Mouse (Mus musculus) neural tube, embryonic 13.5 days (tissue): ENCODE data around the gene Crx. TPM values are rescaled to one million over a fixed set of nuclear protein-coding genes. Genes with fewer than 3 reads are reported as not detected.

Experiments
- ATAC-seq: fragments of 200-750 bp; cut with Nextera tagmentation; 2 replicates; pipeline ENCODE4 v1.8.0; 2017; ENCODE audit warnings: low read depth, mild to moderate bottlenecking, moderate TSS enrichment, moderate library complexity
- H3K27ac ChIP-seq: fragments of 300-500 bp; sonication (generic); replicated peaks from 2 replicates; pipeline ENCODE4 v1.5.1; 2015; ENCODE audit warnings: moderate library complexity, mild to moderate bottlenecking, inconsistent platforms
- H3K27me3 ChIP-seq: fragments of 300-500 bp; sonication (generic); 2 replicates; pipeline ENCODE4 v1.6.1; 2015; ENCODE audit warnings: mild to moderate bottlenecking, inconsistent platforms
- H3K36me3 ChIP-seq: fragments of 300-500 bp; sonication (generic); 2 replicates; pipeline ENCODE4 v1.6.1; 2015; ENCODE audit warnings: mild to moderate bottlenecking, inconsistent platforms
- H3K4me1 ChIP-seq: fragments of 300-500 bp; sonication (generic); replicated peaks from 2 replicates; pipeline ENCODE4 v1.6.1; 2015; ENCODE audit warnings: inconsistent platforms
- H3K4me2 ChIP-seq: fragments of 300-500 bp; sonication (generic); 2 replicates; pipeline ENCODE4 v1.6.1; 2015; ENCODE audit warnings: inconsistent platforms, mild to moderate bottlenecking, moderate library complexity
- H3K4me3 ChIP-seq: fragments of 300-500 bp; sonication (generic); 2 replicates; pipeline ENCODE4 v1.5.1; 2015; ENCODE audit warnings: mild to moderate bottlenecking, inconsistent platforms
- H3K9ac ChIP-seq: fragments of 300-500 bp; sonication (generic); 2 replicates; pipeline ENCODE4 v1.6.1; 2015; ENCODE audit warnings: moderate library complexity, mild to moderate bottlenecking, inconsistent platforms
- H3K9me3 ChIP-seq: fragments of 300-500 bp; sonication (generic); 2 replicates; pipeline ENCODE4 v1.6.1; 2016; ENCODE audit warnings: inconsistent platforms
- WGBS: fragments of 180-500 bp; shearing (Covaris S2); methylation state at CpG from one replicate; pipeline ENCODE4 v1.1.7; 2015; 5-methylcytosine and 5-hydroxymethylcytosine counted together
- polyA plus RNA-seq: library from polyadenylated mRNA; unstranded; fragments of >200 nt; fragmentation: Nextera tagmentation; extraction: Ambion mirVana; gene quantifications from 2 replicates; pipeline ENCODE4 v1.2.1, GENCODE M21; 2015

Gene Crx
- polyA plus RNA-seq, 1 experiment from 2014 or later, result not detected

GRCm38 (mm10) chr7:15910521-15910920, 30.8 kb upstream of the Crx start:
- WGBS, result 84% methylated on average over 5 of the region's 5 CpGs
- Histone ChIP-seq H3K9ac (no peak overlapping the region), H3K4me2 (no peak overlapping the region), H3K9me3 (no peaks in the 10 kb centered on the region), H3K4me3 (no peak overlapping the region), H3K27me3 (no peaks in the 10 kb centered on the region), H3K36me3 (no peaks in the 10 kb centered on the region), H3K4me1 (no peaks in the 10 kb centered on the region), H3K27ac (no peak overlapping the region)
- ATAC-seq, result no peak

GRCm38 (mm10) chr7:15907971-15908590, 28.3 kb upstream of the Crx start:
- no peak for ATAC-seq
- Histone ChIP-seq H3K9me3 (no peaks in the 10 kb centered on the region), H3K36me3 (no peaks in the 10 kb centered on the region), H3K4me3 (no peak overlapping the region), H3K27me3 (no peaks in the 10 kb centered on the region), H3K9ac (no peak overlapping the region), H3K27ac (no peak overlapping the region), H3K4me1 (no peaks in the 10 kb centered on the region), H3K4me2 (no peak overlapping the region)
- 88% methylated on average over 8 of the region's 8 CpGs for WGBS

GRCm38 (mm10) chr7:15906602-15907001, 26.8 kb upstream of the Crx start:
- Histone ChIP-seq H3K4me1 (no peaks in the 10 kb centered on the region), H3K9me3 (no peaks in the 10 kb centered on the region), H3K36me3 (no peaks in the 10 kb centered on the region), H3K4me3 (no peak overlapping the region), H3K27ac (no peak overlapping the region), H3K9ac (no peak overlapping the region), H3K27me3 (no peaks in the 10 kb centered on the region), H3K4me2 (no peak overlapping the region)
- 92% methylated on average over 1 of the region's 1 CpGs for WGBS
- no peak for ATAC-seq

GRCm38 (mm10) chr7:15905861-15906260, 26.1 kb upstream of the Crx start:
- Histone ChIP-seq H3K9ac (no peak overlapping the region), H3K27ac (no peak overlapping the region), H3K9me3 (no peaks in the 10 kb centered on the region), H3K4me2 (no peak overlapping the region), H3K4me3 (no peak overlapping the region), H3K36me3 (no peaks in the 10 kb centered on the region), H3K27me3 (no peaks in the 10 kb centered on the region), H3K4me1 (no peaks in the 10 kb centered on the region)
- no peak for ATAC-seq
- WGBS, result 83% methylated on average over 7 of the region's 7 CpGs

- no peak for ATAC-seq
- Histone ChIP-seq H3K27ac (no peak overlapping the region), H3K27me3 (no peaks in the 10 kb centered on the region), H3K4me1 (no peaks in the 10 kb centered on the region), H3K9me3 (no peaks in the 10 kb centered on the region), H3K36me3 (no peaks in the 10 kb centered on the region), H3K4me2 (no peak overlapping the region), H3K9ac (no peak overlapping the region), H3K4me3 (no peak overlapping the region)
- WGBS, result 77% methylated on average over 9 of the region's 9 CpGs
These were observed 21.7 kb upstream of the Crx start for GRCm38 (mm10) chr7:15901366-15902048.

GRCm38 (mm10) chr7:15894251-15894650, 14.5 kb upstream of the Crx start:
- H3K9ac ChIP-seq, result no peak overlapping the region
- no peaks in the 10 kb centered on the region for H3K36me3 ChIP-seq
- 67% methylated on average over 1 of the region's 1 CpGs for WGBS
- ATAC-seq, result no peak
- no peaks in the 10 kb centered on the region for H3K9me3 ChIP-seq
- H3K4me1 ChIP-seq, result no peaks in the 10 kb centered on the region
- no peak overlapping the region for H3K27ac ChIP-seq
- no peak overlapping the region for H3K4me2 ChIP-seq
- no peak overlapping the region for H3K4me3 ChIP-seq
- no peaks in the 10 kb centered on the region for H3K27me3 ChIP-seq

GRCm38 (mm10) chr7:15884127-15884526, 4.4 kb upstream of the Crx start:
- WGBS, result 82% methylated on average over 2 of the region's 2 CpGs
- no peak overlapping the region for H3K4me2 ChIP-seq
- ATAC-seq, result no peak

GRCm38 (mm10) chr7:15882317-15882716, 2.5 kb upstream of the Crx start, which contains the start of gene Crxos:
TSS of gene Crxos (plus strand) at chr7:15882617.
- Histone ChIP-seq H3K9me3 (no peaks in the 10 kb centered on the region), H3K4me2 (no peak within 1 kb of the TSS), H3K27ac (no peak within 1 kb of the TSS), H3K9ac (no peak within 1 kb of the TSS), H3K4me3 (no peak within 1 kb of the TSS), H3K4me1 (no peaks in the 10 kb centered on the region), H3K27me3 (no peaks in the 10 kb centered on the region), H3K36me3 (no peaks in the 10 kb centered on the region)
- 88% methylated on average over 2 of the region's 2 CpGs for WGBS
- ATAC-seq, result no peak

More at GRCm38 (mm10) chr7:15884127-15884526, 4.4 kb upstream of the Crx start:
- no peak overlapping the region for H3K27ac ChIP-seq
- H3K27me3 ChIP-seq, result no peaks in the 10 kb centered on the region
- no peaks in the 10 kb centered on the region for H3K4me1 ChIP-seq
- H3K36me3 ChIP-seq, result no peaks in the 10 kb centered on the region
- H3K9me3 ChIP-seq, result no peaks in the 10 kb centered on the region
- H3K9ac ChIP-seq, result no peak overlapping the region
- no peak overlapping the region for H3K4me3 ChIP-seq

- ATAC-seq, result no peak
- 66% methylated on average over 3 of the region's 3 CpGs for WGBS
These were observed 2.1 kb upstream of the Crx start for GRCm38 (mm10) chr7:15881831-15882230.

GRCm38 (mm10) chr7:15881388-15881787, 1.6 kb upstream of the Crx start:
- Histone ChIP-seq H3K4me3 (no peak overlapping the region), H3K27ac (no peak overlapping the region), H3K9ac (no peak overlapping the region), H3K27me3 (no peaks in the 10 kb centered on the region), H3K36me3 (no peaks in the 10 kb centered on the region), H3K9me3 (no peaks in the 10 kb centered on the region), H3K4me2 (no peak overlapping the region), H3K4me1 (no peaks in the 10 kb centered on the region)
- 34% methylated on average over 7 of the region's 7 CpGs for WGBS
- ATAC-seq, result 0 out of 2 replicates have a peak, but pooled peaks have one; percentile 43

More at GRCm38 (mm10) chr7:15881831-15882230, 2.1 kb upstream of the Crx start:
- Histone ChIP-seq H3K4me1 (no peaks in the 10 kb centered on the region), H3K36me3 (no peaks in the 10 kb centered on the region), H3K9ac (no peak overlapping the region), H3K4me3 (no peak overlapping the region), H3K27me3 (no peaks in the 10 kb centered on the region), H3K27ac (no peak overlapping the region), H3K4me2 (no peak overlapping the region), H3K9me3 (no peaks in the 10 kb centered on the region)

GRCm38 (mm10) chr7:15864104-15864503, 15.7 kb downstream of the Crx start:
- Histone ChIP-seq H3K4me1 (no peaks in the 10 kb centered on the region), H3K27me3 (no peaks in the 10 kb centered on the region), H3K36me3 (no peaks in the 10 kb centered on the region), H3K9me3 (no peaks in the 10 kb centered on the region), H3K27ac (no peak overlapping the region), H3K4me3 (no peak overlapping the region), H3K9ac (no peak overlapping the region), H3K4me2 (no peak overlapping the region)
- WGBS, result 82% methylated on average over 4 of the region's 4 CpGs
- no peak for ATAC-seq

GRCm38 (mm10) chr7:15859657-15860056, 20.1 kb downstream of the Crx start:
- ATAC-seq, result no peak
- WGBS, result 40% methylated on average over 2 of the region's 2 CpGs
- Histone ChIP-seq H3K4me1 (no peaks in the 10 kb centered on the region), H3K9ac (no peak overlapping the region), H3K4me2 (no peak overlapping the region), H3K27me3 (no peaks in the 10 kb centered on the region), H3K4me3 (no peak overlapping the region), H3K36me3 (no peaks in the 10 kb centered on the region), H3K9me3 (peaks cover 3% of the 10 kb centered on the region; the same call in 1 of the 2 replicates), H3K27ac (no peak overlapping the region)
